Mouse (Mus musculus): Measurements from ENCODE around the gene Src. TPM values are rescaled to one million over a fixed set of nuclear protein-coding genes. Genes with fewer than 3 reads are reported as not detected.
"Not testable (repeated sequence)": the region's sequence is repeated elsewhere in the genome, so short reads cannot be mapped to it uniquely, and the experiment has no call there.

The Src gene
- polyA plus RNA-seq, 1 experiment from 2014 or later: 14.0 TPM

DNA sequence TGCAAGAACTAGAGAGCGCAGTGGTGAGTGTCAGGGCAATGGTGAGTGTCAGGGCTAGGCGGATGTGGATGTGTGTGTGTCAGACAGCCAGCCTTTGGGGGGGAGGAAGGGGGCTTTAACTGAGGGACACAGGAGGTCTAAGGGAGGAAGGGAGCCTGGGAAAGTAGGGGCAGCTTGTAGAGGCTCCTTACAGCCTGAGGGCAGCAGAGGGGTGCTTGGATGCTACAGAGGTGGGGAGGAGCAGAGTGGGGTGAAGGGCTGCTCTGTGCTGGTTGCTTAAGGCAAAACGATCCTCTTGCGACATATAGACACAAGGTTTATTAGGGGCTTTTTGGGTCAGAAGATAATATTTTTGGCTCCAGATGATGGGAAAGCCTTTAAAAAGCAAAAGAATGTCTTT is 33.4 kb upstream of the Src start:
- Histone ChIP-seq H3K4me2 (ENCODE audit: low read length) (no peak overlapping the region), H3K36me3 (ENCODE audit: insufficient read depth, low read length) (0 out of 2 replicates have a peak, but pooled peaks cover 7% of the 10 kb centered on the region), H3K27me3 (ENCODE audit: insufficient read depth, low read length) (no peaks in the 10 kb centered on the region), H3K9me3 (replicated peaks; ENCODE audit: low read length) (no peaks in the 10 kb centered on the region), H3K4me1 (replicated peaks; ENCODE audit: insufficient read depth, low read length) (no peaks in the 10 kb centered on the region), H3K9ac (ENCODE audit: low read depth, low read length) (no peak overlapping the region), H3K4me3 (replicated peaks; ENCODE audit: low read depth, low read length) (no peak overlapping the region), H3K27ac (no peak overlapping the region)
- TF ChIP-seq CTCF (IDR thresholded peaks at IDR 0.05; ENCODE audit: low read depth): no peak
- 73% methylated on average over 4 of the region's 4 CpGs for WGBS
- DNase-seq (ENCODE audit: low spot score): no peak
- no peak for ATAC-seq (replicated peaks; ENCODE audit: low FRiP score, low read depth)

DNA sequence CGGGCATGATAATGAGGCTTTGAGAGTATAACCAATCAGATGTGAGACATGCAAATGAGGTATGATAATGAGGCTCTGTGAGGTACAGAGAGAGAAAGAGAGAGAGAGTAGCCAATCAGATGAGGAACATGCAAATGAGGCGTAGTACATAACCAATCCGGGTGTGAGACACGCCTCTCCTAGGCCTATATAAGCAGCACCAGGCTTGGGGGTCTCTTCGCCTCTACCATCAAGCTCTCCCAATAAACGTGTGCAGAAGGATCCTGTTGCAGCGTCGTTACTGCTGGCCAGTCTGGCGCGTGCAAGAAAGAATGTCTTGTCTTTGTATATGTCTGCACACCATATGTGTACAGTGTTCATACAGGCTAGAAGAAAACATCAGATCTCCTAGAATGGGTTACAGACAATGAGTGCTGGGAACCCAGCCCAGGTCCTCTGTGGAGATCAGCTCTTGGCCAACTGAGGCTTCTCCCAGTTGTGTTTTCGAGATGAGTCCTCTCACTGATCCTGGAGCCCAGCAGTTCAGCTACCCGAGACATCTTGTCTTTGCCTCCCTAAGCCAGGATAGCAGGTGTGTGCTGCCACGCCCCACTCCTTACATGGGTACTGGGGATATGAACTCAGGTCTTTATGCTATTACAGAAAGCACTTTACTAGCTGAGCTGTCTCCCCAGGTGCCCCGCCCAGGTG is 29.2 kb upstream of the Src start:
- not testable (repeated sequence) for H3K27me3 ChIP-seq (ENCODE audit: insufficient read depth, low read length); H3K4me2 ChIP-seq (ENCODE audit: low read length); DNase-seq (ENCODE audit: low spot score); ATAC-seq (replicated peaks; ENCODE audit: low FRiP score, low read depth); H3K4me3 ChIP-seq (replicated peaks; ENCODE audit: low read depth, low read length); H3K9ac ChIP-seq (ENCODE audit: low read depth, low read length); H3K27ac ChIP-seq; H3K4me1 ChIP-seq (replicated peaks; ENCODE audit: insufficient read depth, low read length); H3K36me3 ChIP-seq (ENCODE audit: insufficient read depth, low read length); H3K9me3 ChIP-seq (replicated peaks; ENCODE audit: low read length)
- 93% methylated on average over 14 of the region's 14 CpGs for WGBS

DNA sequence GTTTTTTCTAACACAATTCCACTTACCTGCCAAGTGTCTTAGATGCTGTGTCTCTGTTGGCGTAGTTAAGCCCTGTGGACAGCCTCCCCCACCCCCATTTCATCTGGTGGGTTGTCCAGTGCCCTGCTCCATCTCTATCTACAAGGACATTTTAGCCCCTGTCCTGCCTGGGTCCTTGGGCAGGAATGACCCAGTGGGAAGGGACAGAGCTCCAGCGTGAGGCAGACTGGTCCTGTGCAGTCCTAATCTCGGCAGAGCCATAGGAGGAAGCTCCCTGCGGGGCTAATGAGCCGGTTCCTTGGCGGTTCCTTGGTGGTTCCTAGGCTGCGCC is 28.7 kb upstream of the Src start:
- Histone ChIP-seq H3K4me2 (ENCODE audit: low read length) (no peak overlapping the region), H3K4me1 (replicated peaks; ENCODE audit: insufficient read depth, low read length) (no peaks in the 10 kb centered on the region), H3K27ac (no peak overlapping the region), H3K4me3 (replicated peaks; ENCODE audit: low read depth, low read length) (no peak overlapping the region), H3K9ac (ENCODE audit: low read depth, low read length) (no peak overlapping the region), H3K36me3 (ENCODE audit: insufficient read depth, low read length) (0 out of 2 replicates have a peak, but pooled peaks cover 10% of the 10 kb centered on the region), H3K27me3 (ENCODE audit: insufficient read depth, low read length) (no peaks in the 10 kb centered on the region), H3K9me3 (replicated peaks; ENCODE audit: low read length) (no peaks in the 10 kb centered on the region)
- DNase-seq (ENCODE audit: low spot score) (no peak), ATAC-seq (replicated peaks; ENCODE audit: low FRiP score, low read depth) (no peak)
- TF ChIP-seq CTCF (IDR thresholded peaks at IDR 0.05; ENCODE audit: low read depth): no peak
- 78% methylated on average over 7 of the region's 7 CpGs for WGBS

DNA sequence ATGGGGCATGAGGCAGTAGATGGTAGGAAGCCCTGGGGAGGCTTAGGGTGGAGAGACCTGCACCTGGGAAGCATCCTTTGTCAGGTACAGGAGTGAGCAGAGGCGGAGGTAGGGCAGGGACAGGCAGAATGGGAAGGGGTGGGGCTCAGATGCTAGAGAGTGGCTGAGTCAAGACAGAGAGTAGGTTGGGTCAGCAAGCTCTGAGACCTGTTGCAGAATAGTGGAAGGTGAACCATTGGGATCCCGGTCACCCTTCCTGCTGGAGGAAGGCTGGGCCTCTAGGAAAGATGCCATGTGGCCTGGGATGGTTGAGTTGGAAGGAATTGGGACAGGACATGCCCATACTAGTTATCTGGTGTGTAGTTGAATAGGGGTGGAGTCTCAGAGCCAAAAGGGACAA is 25.9 kb upstream of the Src start:
- peaks cover 18% of the 10 kb centered on the region for H3K36me3 ChIP-seq (ENCODE audit: insufficient read depth, low read length)
- no peak for DNase-seq (ENCODE audit: low spot score)
- no peaks in the 10 kb centered on the region for H3K27me3 ChIP-seq (ENCODE audit: insufficient read depth, low read length)
- H3K4me3 ChIP-seq (replicated peaks; ENCODE audit: low read depth, low read length): no peak overlapping the region
- no peak overlapping the region for H3K27ac ChIP-seq
- 94% methylated on average over 2 of the region's 2 CpGs for WGBS
- no peak for TF ChIP-seq CTCF (IDR thresholded peaks at IDR 0.05; ENCODE audit: low read depth)
- no peak overlapping the region for H3K9ac ChIP-seq (ENCODE audit: low read depth, low read length)
- ATAC-seq (replicated peaks; ENCODE audit: low FRiP score, low read depth): no peak
- no peak overlapping the region for H3K4me2 ChIP-seq (ENCODE audit: low read length)
- H3K4me1 ChIP-seq (replicated peaks; ENCODE audit: insufficient read depth, low read length): no peaks in the 10 kb centered on the region
- no peaks in the 10 kb centered on the region for H3K9me3 ChIP-seq (replicated peaks; ENCODE audit: low read length)

DNA sequence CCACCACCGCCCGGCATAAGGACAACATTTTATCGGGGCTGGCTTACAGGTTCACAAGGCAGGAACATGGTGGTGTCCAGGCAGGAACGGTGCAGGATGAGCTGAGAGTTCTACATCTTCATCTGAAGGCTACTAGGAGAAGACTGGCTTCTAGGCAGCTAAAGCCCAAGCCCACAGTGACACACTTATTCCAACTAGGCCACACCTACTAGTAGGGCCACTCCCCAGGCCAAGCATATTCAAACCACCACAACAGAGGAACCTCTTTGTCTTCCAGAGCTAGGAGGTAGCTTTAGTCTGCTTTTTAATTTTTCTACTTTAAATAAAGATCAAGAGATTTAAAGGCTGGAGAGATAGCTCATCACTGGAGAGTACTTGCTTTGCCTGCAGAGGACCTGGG is 24.7 kb upstream of the Src start:
- H3K27me3 ChIP-seq (ENCODE audit: insufficient read depth, low read length): no peaks in the 10 kb centered on the region
- H3K36me3 ChIP-seq (ENCODE audit: insufficient read depth, low read length): peaks cover 22% of the 10 kb centered on the region
- H3K4me2 ChIP-seq (ENCODE audit: low read length): no peak overlapping the region
- no peaks in the 10 kb centered on the region for H3K9me3 ChIP-seq (replicated peaks; ENCODE audit: low read length)
- DNase-seq (ENCODE audit: low spot score): no peak
- no peak overlapping the region for H3K27ac ChIP-seq
- no peaks in the 10 kb centered on the region for H3K4me1 ChIP-seq (replicated peaks; ENCODE audit: insufficient read depth, low read length)
- ATAC-seq (replicated peaks; ENCODE audit: low FRiP score, low read depth): no peak
- no peak overlapping the region for H3K4me3 ChIP-seq (replicated peaks; ENCODE audit: low read depth, low read length)
- no peak overlapping the region for H3K9ac ChIP-seq (ENCODE audit: low read depth, low read length)
- TF ChIP-seq CTCF (IDR thresholded peaks at IDR 0.05; ENCODE audit: low read depth): no peak
- 98% methylated on average over 4 of the region's 4 CpGs for WGBS

DNA sequence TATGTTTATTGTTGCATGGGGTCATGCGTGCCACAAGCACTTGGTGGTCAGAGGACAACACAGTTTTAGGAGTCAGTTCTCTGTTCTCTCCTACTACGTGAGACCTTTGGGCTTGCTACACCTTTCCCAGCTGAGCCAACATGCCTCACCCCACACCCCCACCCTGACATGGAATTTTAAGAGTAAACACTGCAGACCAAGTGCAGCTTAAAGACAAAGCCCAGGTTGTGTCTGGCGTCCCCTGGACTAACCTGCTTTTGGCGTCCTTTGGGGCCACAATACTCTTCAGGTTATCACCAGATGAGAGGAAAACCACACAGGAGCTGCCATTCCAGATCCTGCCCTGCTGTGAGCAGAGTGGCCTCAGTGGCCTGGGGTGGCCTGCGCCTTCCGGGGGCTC is 23.4 kb upstream of the Src start:
- Histone ChIP-seq H3K9me3 (replicated peaks; ENCODE audit: low read length) (no peaks in the 10 kb centered on the region), H3K9ac (ENCODE audit: low read depth, low read length) (no peak overlapping the region), H3K4me2 (ENCODE audit: low read length) (no peak overlapping the region), H3K4me3 (replicated peaks; ENCODE audit: low read depth, low read length) (no peak overlapping the region), H3K27ac (no peak overlapping the region), H3K4me1 (replicated peaks; ENCODE audit: insufficient read depth, low read length) (no peaks in the 10 kb centered on the region), H3K36me3 (ENCODE audit: insufficient read depth, low read length) (peaks cover 22% of the 10 kb centered on the region), H3K27me3 (ENCODE audit: insufficient read depth, low read length) (no peaks in the 10 kb centered on the region)
- no peak for TF ChIP-seq CTCF (IDR thresholded peaks at IDR 0.05; ENCODE audit: low read depth)
- WGBS: 75% methylated on average over 6 of the region's 6 CpGs
- DNase-seq (ENCODE audit: low spot score) (no peak), ATAC-seq (replicated peaks; ENCODE audit: low FRiP score, low read depth) (no peak)

DNA sequence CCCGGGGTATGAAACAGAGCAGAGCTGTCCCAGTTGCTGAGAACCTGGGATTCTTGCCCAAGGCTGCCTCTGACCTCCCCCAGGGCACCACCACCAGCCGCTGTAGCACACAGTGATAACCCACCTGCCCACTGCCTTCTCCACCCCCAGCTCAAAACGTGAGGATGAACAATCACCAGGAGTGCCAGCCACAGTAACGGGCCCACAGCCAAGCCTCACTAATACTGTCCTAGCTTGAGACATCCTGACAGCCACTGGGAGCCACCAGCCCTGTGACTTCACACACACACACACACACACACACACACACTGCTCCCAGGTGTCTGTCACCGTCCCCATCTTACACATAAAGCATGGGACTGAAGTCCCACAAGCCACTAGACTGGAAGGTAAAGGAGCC is 22.9 kb upstream of the Src start:
- no peak for TF ChIP-seq CTCF (IDR thresholded peaks at IDR 0.05; ENCODE audit: low read depth)
- no peaks in the 10 kb centered on the region for H3K9me3 ChIP-seq (replicated peaks; ENCODE audit: low read length)
- H3K27ac ChIP-seq: no peak overlapping the region
- WGBS: 74% methylated on average over 5 of the region's 5 CpGs
- H3K4me1 ChIP-seq (replicated peaks; ENCODE audit: insufficient read depth, low read length): no peaks in the 10 kb centered on the region
- ATAC-seq (replicated peaks; ENCODE audit: low FRiP score, low read depth): no peak
- H3K4me2 ChIP-seq (ENCODE audit: low read length): no peak overlapping the region
- no peak overlapping the region for H3K4me3 ChIP-seq (replicated peaks; ENCODE audit: low read depth, low read length)
- no peak for DNase-seq (ENCODE audit: low spot score)
- H3K9ac ChIP-seq (ENCODE audit: low read depth, low read length): no peak overlapping the region
- H3K36me3 ChIP-seq (ENCODE audit: insufficient read depth, low read length): peaks cover 20% of the 10 kb centered on the region
- no peaks in the 10 kb centered on the region for H3K27me3 ChIP-seq (ENCODE audit: insufficient read depth, low read length)

Data from kidney, postnatal 0 days (tissue).